Mouse (Mus musculus): ENCODE data around the gene March6. TPM values are rescaled to one million over a fixed set of nuclear protein-coding genes. Genes with fewer than 3 reads are reported as not detected.

March6 gene
- polyA plus RNA-seq, 1 experiment from 2014 or later: 61.0 TPM

GRCm38 (mm10) chr15:31565184-31565583 lies 34.3 kb upstream of the March6 start, which contains the start of gene Cmbl:
TSS of gene Cmbl (plus strand) at chr15:31565389.
- DNase-seq (ENCODE audit: low read depth, low spot score): no peak
- no peak for TF ChIP-seq CTCF (IDR thresholded peaks at IDR 0.05)
- ChIA-PET CTCF (interaction anchor here (0.9 to 1.8 kb wide), 2 partner anchors 18 to 20 kb away, joined by 3 to 5 read pairs; no protein-coding TSS in a partner anchor), POLR2A (no interaction called here)
- H3K27me3 ChIP-seq: no peaks in the 10 kb centered on the region
- in situ Hi-C loops (cut with MboI; ENCODE audit: low pct_unique_long_range_greater_than_20kb): no loop called here
- ATAC-seq: no peak

DNA sequence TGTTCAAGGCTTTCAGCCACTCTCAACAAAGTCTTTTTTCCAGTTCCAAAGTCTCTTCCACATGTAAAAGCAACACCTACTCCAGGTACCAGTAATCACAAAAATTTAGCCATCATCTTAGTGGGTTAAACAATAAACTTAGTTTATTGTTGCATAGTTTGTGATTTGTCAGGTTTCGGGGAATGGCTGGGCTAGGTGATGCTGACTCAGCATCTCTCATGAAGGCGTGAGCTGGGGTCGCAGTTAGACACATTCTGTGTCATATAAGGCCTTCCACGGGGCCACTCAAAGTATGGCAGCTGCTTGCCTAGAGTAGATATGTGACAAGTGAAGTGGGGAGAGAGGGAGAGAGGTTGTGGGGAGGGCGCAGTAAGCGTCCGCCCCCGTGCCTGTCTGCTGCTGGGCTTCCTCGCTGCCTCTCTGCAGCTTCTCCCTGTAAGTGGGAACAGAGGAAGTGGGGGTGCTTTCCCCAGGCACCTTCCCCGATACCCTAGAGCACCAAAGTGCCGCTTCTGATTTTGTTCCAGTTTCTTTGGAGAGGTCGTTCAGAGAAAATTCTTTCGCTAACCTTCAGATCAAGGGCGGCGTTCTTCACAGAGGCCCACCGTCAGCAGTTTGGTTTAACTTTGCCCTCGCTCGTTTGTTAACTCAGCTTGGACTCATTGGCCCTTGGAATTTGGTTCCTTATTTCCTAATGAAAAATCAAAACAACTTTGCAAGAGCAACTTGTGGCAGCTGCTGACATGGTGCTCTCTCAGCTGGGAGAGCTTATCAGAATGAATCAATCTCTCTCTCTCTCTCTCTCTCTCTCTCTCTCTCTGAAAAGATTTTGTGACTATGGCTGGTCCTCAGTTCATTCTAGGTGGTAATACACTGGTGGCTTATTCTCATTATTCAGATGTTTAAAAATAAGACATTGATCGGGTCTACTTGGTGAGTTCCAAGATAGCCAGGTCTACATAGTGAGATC lies 33.0 kb upstream of the March6 start:
- H3K27me3 ChIP-seq: no peaks in the 10 kb centered on the region
- TF ChIP-seq CTCF (IDR thresholded peaks at IDR 0.05): no peak
- ChIA-PET POLR2A (interaction anchor here (0.6 kb wide), 1 partner anchor 31 kb away, joined by 3 read pairs; no protein-coding TSS in a partner anchor), CTCF (no interaction called here)
- ATAC-seq (no peak), DNase-seq (ENCODE audit: low read depth, low spot score) (no peak)
- in situ Hi-C loops (cut with MboI; ENCODE audit: low pct_unique_long_range_greater_than_20kb): no loop called here

DNA sequence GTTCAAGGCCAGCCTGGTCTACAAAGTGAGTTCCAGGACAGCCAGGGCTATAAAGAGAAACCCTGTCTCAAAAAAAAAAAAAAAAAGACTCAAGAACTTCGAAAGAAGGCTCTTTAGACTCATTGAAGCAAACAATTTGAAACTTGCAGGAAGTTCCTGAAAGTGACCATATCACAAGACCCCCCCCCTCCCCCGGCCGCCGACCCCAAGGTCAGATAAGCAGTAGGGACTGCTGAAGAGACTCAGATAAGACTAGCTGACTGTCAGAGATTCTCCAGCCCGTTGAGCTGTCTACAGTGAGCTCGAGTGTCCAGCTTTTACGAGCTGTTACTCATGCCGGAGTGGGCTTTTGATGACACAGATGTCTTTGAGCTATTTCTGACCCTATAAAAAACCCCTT lies 32.0 kb upstream of the March6 start:
- in situ Hi-C loops (cut with MboI; ENCODE audit: low pct_unique_long_range_greater_than_20kb): no loop called here
- DNase-seq (ENCODE audit: low read depth, low spot score): no peak
- TF ChIP-seq CTCF (IDR thresholded peaks at IDR 0.05): no peak
- no peak for ATAC-seq
- H3K27me3 ChIP-seq: no peaks in the 10 kb centered on the region
- ChIA-PET CTCF (interaction anchor here (1.3 kb wide), 1 partner anchor 18 kb away, joined by 3 read pairs; no protein-coding TSS in a partner anchor), POLR2A (no interaction called here)

GRCm38 (mm10) chr15:31561976-31562375 lies 31.1 kb upstream of the March6 start:
- in situ Hi-C loops (cut with MboI; ENCODE audit: low pct_unique_long_range_greater_than_20kb): no loop called here
- CTCF ChIA-PET: interaction anchor here (1.3 kb wide), 1 partner anchor 17 kb away, joined by 3 read pairs; no protein-coding TSS in a partner anchor
- DNase-seq (ENCODE audit: low read depth, low spot score) (no peak), ATAC-seq (no peak)
- TF ChIP-seq CTCF (IDR thresholded peaks at IDR 0.05): no peak
- POLR2A ChIA-PET: no interaction called here
- H3K27me3 ChIP-seq: no peaks in the 10 kb centered on the region

DNA sequence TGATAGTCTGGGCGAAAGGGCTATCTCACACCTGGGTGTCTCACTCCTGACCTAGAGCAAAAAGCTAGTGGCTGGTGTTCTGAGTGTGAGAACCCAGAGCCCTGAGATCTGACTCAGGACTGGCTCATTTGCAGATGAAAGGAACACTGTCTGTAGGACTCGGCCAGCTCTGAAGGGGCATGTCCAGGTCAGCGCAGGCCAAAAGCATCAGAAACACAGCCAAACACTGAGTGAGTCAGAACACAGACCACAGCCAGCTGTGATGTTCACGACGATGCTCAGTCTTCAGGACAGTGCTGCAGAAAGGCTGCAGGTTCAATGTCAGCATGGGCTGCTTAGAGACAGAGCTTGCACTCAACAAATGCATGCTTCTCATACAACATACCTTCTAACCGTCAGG lies 30.5 kb upstream of the March6 start:
- in situ Hi-C loops (cut with MboI; ENCODE audit: low pct_unique_long_range_greater_than_20kb): no loop called here
- DNase-seq (ENCODE audit: low read depth, low spot score): no peak
- ChIA-PET POLR2A (no interaction called here), CTCF (interaction anchor here (1.3 kb wide), 1 partner anchor 16 kb away, joined by 3 read pairs; no protein-coding TSS in a partner anchor)
- no peaks in the 10 kb centered on the region for H3K27me3 ChIP-seq
- TF ChIP-seq CTCF (IDR thresholded peaks at IDR 0.05): no peak
- ATAC-seq: peak; percentile 97

DNA sequence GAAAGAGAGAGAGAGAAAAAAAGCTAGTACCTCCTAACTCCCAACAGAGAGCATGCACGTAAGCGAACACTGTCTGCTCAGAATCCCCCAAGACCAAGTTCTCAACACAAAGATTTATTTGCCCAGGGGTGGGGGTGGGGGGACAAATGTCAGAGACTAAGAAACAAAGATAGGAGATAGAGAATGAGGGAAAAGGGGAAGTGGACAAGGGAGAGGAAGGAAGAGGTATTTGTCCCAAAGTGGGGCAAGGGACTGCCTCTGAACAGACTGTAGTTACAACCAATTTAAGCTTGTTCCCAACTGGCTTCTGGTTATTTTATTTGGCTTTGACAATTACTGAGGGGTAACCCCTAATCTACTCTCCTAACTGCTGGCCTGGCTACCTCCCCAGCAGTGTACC lies 24.0 kb upstream of the March6 start:
- DNase-seq (ENCODE audit: low read depth, low spot score): no peak
- no peak for ATAC-seq
- POLR2A ChIA-PET: no interaction called here
- no peak for TF ChIP-seq CTCF (IDR thresholded peaks at IDR 0.05)
- in situ Hi-C loops (cut with MboI; ENCODE audit: low pct_unique_long_range_greater_than_20kb): no loop called here
- H3K27me3 ChIP-seq: peaks cover 10% of the 10 kb centered on the region
- CTCF ChIA-PET: no interaction called here

GRCm38 (mm10) chr15:31550381-31550780 lies 19.5 kb upstream of the March6 start:
- ChIA-PET CTCF (no interaction called here), POLR2A (no interaction called here)
- DNase-seq (ENCODE audit: low read depth, low spot score) (no peak), ATAC-seq (no peak)
- in situ Hi-C loops (cut with MboI; ENCODE audit: low pct_unique_long_range_greater_than_20kb): no loop called here
- H3K27me3 ChIP-seq: peaks cover 16% of the 10 kb centered on the region
- TF ChIP-seq CTCF (IDR thresholded peaks at IDR 0.05): no peak

GRCm38 (mm10) chr15:31547421-31547820 lies 16.6 kb upstream of the March6 start:
- DNase-seq (ENCODE audit: low read depth, low spot score): no peak
- ChIA-PET CTCF (interaction anchor here (1.1 to 1.6 kb wide), 2 partner anchors 10 to 18 kb away, joined by 3 to 5 read pairs; partner anchors contain the start of gene Cmbl), POLR2A (no interaction called here)
- ATAC-seq: no peak
- in situ Hi-C loops (cut with MboI; ENCODE audit: low pct_unique_long_range_greater_than_20kb): no loop called here
- H3K27me3 ChIP-seq: peaks cover 13% of the 10 kb centered on the region
- TF ChIP-seq CTCF (IDR thresholded peaks at IDR 0.05): no peak

GRCm38 (mm10) chr15:31546291-31546690 lies 15.4 kb upstream of the March6 start:
- in situ Hi-C loops (cut with MboI; ENCODE audit: low pct_unique_long_range_greater_than_20kb): no loop called here
- DNase-seq (ENCODE audit: low read depth, low spot score) (no peak), ATAC-seq (no peak)
- TF ChIP-seq CTCF (IDR thresholded peaks at IDR 0.05): no peak
- POLR2A ChIA-PET: no interaction called here
- peaks cover 13% of the 10 kb centered on the region for H3K27me3 ChIP-seq
- CTCF ChIA-PET: interaction anchor here (1.1 to 1.6 kb wide), 2 partner anchors 11 to 19 kb away, joined by 3 to 5 read pairs; partner anchors contain the start of gene Cmbl

GRCm38 (mm10) chr15:31545058-31545457 lies 14.2 kb upstream of the March6 start:
- peaks cover 6% of the 10 kb centered on the region for H3K27me3 ChIP-seq

GRCm38 (mm10) chr15:31543246-31543645 lies 12.4 kb upstream of the March6 start:
- no peaks in the 10 kb centered on the region for H3K27me3 ChIP-seq
- TF ChIP-seq CTCF (IDR thresholded peaks at IDR 0.05): no peak
- CTCF ChIA-PET: interaction anchor here (1.5 kb wide), 1 partner anchor 15 kb away, joined by 4 read pairs; no protein-coding TSS in a partner anchor
- DNase-seq (ENCODE audit: low read depth, low spot score) (no peak), ATAC-seq (no peak)
- POLR2A ChIA-PET: no interaction called here
- in situ Hi-C loops (cut with MboI; ENCODE audit: low pct_unique_long_range_greater_than_20kb): no loop called here

More at GRCm38 (mm10) chr15:31545058-31545457, 14.2 kb upstream of the March6 start:
- in situ Hi-C loops (cut with MboI; ENCODE audit: low pct_unique_long_range_greater_than_20kb): no loop called here
- TF ChIP-seq CTCF (IDR thresholded peaks at IDR 0.05): no peak
- ChIA-PET POLR2A (no interaction called here), CTCF (interaction anchor here (1.0 to 1.3 kb wide), 4 partner anchors 17 to 37 kb away, joined by 3 to 5 read pairs (median 4); partner anchors contain the start of gene Cmbl)
- no peak for DNase-seq (ENCODE audit: low read depth, low spot score)
- no peak for ATAC-seq

All from Patski (cell line).